8 mouse cellular contexts compared by ENCODE assay signal in genomic region chr15:6882180-6882579, GRCm38 (mm10). TPM values are rescaled to one million over a fixed set of nuclear protein-coding genes. Genes with fewer than 3 reads are reported as not detected.
A peak's percentile ranks its signal among the peaks of the same experiment; 100 is the strongest.
DNase-seq lines count a peak whose midpoint lies in the region; ATAC-seq and TF ChIP-seq lines count a peak whose summit lies in the region.

No protein-coding gene starts in this region.

- TF ChIP-seq CTCF in stomach, postnatal 0 days (IDR thresholded peaks at IDR 0.05; ENCODE audit: low read depth): peak; percentile 75

- DNase-seq in adrenal gland, adult (ENCODE audit: inconsistent age in 2 of 2, low spot score in 1 of 2): peak; percentile 31 to 80
- no peak for DNase-seq in adrenal gland, adult 8-10 months
- DNase-seq in left cerebral cortex, adult 18-20 months (ENCODE audit: low spot score in 2 of 2): peak; percentile 37 to 45
- no peak for DNase-seq in left cerebral cortex, postnatal 36 days (ENCODE audit: low spot score in 2 of 2)
- peak; percentile 55 to 70 for DNase-seq in left cerebral cortex, postnatal 10 days (ENCODE audit: extremely low spot score in 1 of 2, low spot score in 2 of 2)
- DNase-seq in stomach, postnatal 0 days (ENCODE audit: low spot score): peak; percentile 26

- no peaks in the 10 kb centered on the region for H3K9me3 ChIP-seq in stomach, postnatal 0 days (ENCODE audit: control insufficient read depth, low read length)
- no peaks in the 10 kb centered on the region for H3K9me3 ChIP-seq in forebrain, embryonic 15.5 days

- no peak for TF ChIP-seq EP300 in stomach, postnatal 0 days (optimal IDR thresholded peaks at IDR 0.05)

- H3K27me3 ChIP-seq in stomach, postnatal 0 days (ENCODE audit: control insufficient read depth, insufficient read depth, low read length): no peaks in the 10 kb centered on the region
- no peaks in the 10 kb centered on the region for H3K27me3 ChIP-seq in forebrain, embryonic 15.5 days

- 0 out of 2 replicates have a peak, but pooled peaks have one; percentile 47 for ATAC-seq in common myeloid progenitor, adult 5-6 weeks (replicated peaks; ENCODE audit: low read depth, poor library complexity, severe bottlenecking)
- ATAC-seq in stomach, postnatal 0 days (ENCODE audit: low FRiP score, low TSS enrichment): no peak
- ATAC-seq in forebrain, embryonic 15.5 days (replicated peaks): no peak

- H3K27ac ChIP-seq in stomach, postnatal 0 days (replicated peaks): no peak overlapping the region
- no peak overlapping the region for H3K27ac ChIP-seq in forebrain, embryonic 15.5 days (replicated peaks)

- intact Hi-C loops in left cerebral cortex, postnatal 36 days (cut with DNase I): no loop called here
- intact Hi-C loops in left cerebral cortex, postnatal 10 days (cut with DNase I): no loop called here

- WGBS in stomach, postnatal 0 days: 23% methylated on average over 7 of the region's 7 CpGs
- WGBS in forebrain, embryonic 15.5 days: 45% methylated on average over 7 of the region's 7 CpGs

- H3K4me3 ChIP-seq in stomach, postnatal 0 days (ENCODE audit: low read depth, low read length): no peak overlapping the region
- H3K4me3 ChIP-seq in forebrain, embryonic 15.5 days: no peak overlapping the region

- no peak overlapping the region for H3K4me2 ChIP-seq in stomach, postnatal 0 days (replicated peaks; ENCODE audit: low read depth)
- no peak overlapping the region for H3K4me2 ChIP-seq in forebrain, embryonic 15.5 days (replicated peaks)

- no peaks in the 10 kb centered on the region for H3K4me1 ChIP-seq in stomach, postnatal 0 days (replicated peaks; ENCODE audit: control insufficient read depth, insufficient read depth)
- no peaks in the 10 kb centered on the region for H3K4me1 ChIP-seq in forebrain, embryonic 15.5 days

- H3K36me3 ChIP-seq in stomach, postnatal 0 days (ENCODE audit: control insufficient read depth, insufficient read depth, low read length): no peaks in the 10 kb centered on the region
- H3K36me3 ChIP-seq in forebrain, embryonic 15.5 days: no peaks in the 10 kb centered on the region

- H3K9ac ChIP-seq in stomach, postnatal 0 days (ENCODE audit: low read length): no peak overlapping the region
- no peak overlapping the region for H3K9ac ChIP-seq in forebrain, embryonic 15.5 days (replicated peaks)

RNA-seq across cellular contexts. Expression of gene Osmr, which starts 7.4 kb away (rescaled TPM):
- total RNA-seq in adrenal gland, adult 8-10 months (2022): 10 to 100 TPM in 2 of 4 experiments, 1 to 10 TPM in 2; 6.4 to 14.2 (median 10.4) TPM
- total RNA-seq in left cerebral cortex, adult 18-20 months (2021): 1 to 10 TPM; 2.4 to 3.3 TPM
- 1 to 10 TPM; 1.6 to 2.5 TPM for total RNA-seq in left cerebral cortex, postnatal 36 days (2021)
- not detected in 2 replicates for total RNA-seq in common myeloid progenitor, adult 5-6 weeks (2017)
- 1 to 10 TPM; 4.2 to 4.4 TPM for total RNA-seq in left cerebral cortex, postnatal 10 days (2021)
- polyA plus RNA-seq in stomach, postnatal 0 days (2015; fragmentation: Nextera tagmentation; extraction: Ambion mirVana): 1.7 and 2.5 TPM in 2 replicates
- 1.2 and 1.4 TPM in 2 replicates for polyA plus RNA-seq in forebrain, embryonic 15.5 days (2015; fragmentation: Nextera tagmentation; extraction: Ambion mirVana)

Comparison
In these comparisons a context has a peak if more than half of its experiments do, and no peak if none do; other contexts are left out.
1. DNase-seq: peak in adrenal gland, adult (2 of 2), left cerebral cortex, adult 18-20 months (2 of 2), left cerebral cortex, postnatal 10 days (2 of 2) and stomach, postnatal 0 days (single experiment); none in adrenal gland, adult 8-10 months (single experiment) and left cerebral cortex, postnatal 36 days (0 of 2).